Mouse (Mus musculus) intestine, embryonic 16.5 days (tissue): ENCODE data around the gene Notch4. TPM values are rescaled to one million over a fixed set of nuclear protein-coding genes. Genes with fewer than 3 reads are reported as not detected.

Experiments
- ATAC-seq: fragments of 200-750 bp; cut with Nextera tagmentation; 2 replicates; pipeline ENCODE4 v1.8.0; 2017; ENCODE audit warnings: moderate TSS enrichment, moderate library complexity
- H3K27ac ChIP-seq: fragments of 300-500 bp; sonication (generic); 2 replicates; pipeline ENCODE4 v1.5.1; 2014; ENCODE audit warnings: mild to moderate bottlenecking, low read length
- H3K27me3 ChIP-seq: fragments of 300-500 bp; sonication (generic); replicated peaks from 2 replicates; pipeline ENCODE4 v1.6.1; 2014; ENCODE audit warnings: low read length, control low read depth, mixed read lengths; ENCODE audit not compliant: control insufficient read depth, insufficient read depth
- H3K36me3 ChIP-seq: fragments of 300-500 bp; sonication (generic); 2 replicates; pipeline ENCODE4 v1.6.1; 2014; ENCODE audit warnings: low read length, control low read depth; ENCODE audit not compliant: control insufficient read depth, insufficient read depth
- H3K4me1 ChIP-seq: fragments of 300-500 bp; sonication (generic); 2 replicates; pipeline ENCODE4 v1.6.1; 2014; ENCODE audit warnings: low read length, control low read depth, mixed read lengths; ENCODE audit not compliant: control insufficient read depth, insufficient read depth
- H3K4me2 ChIP-seq: fragments of 300-500 bp; sonication (generic); 2 replicates; pipeline ENCODE4 v1.6.1; 2014; ENCODE audit warnings: low read depth, low read length, control low read depth
- H3K4me3 ChIP-seq: fragments of 300-500 bp; sonication (generic); 2 replicates; pipeline ENCODE4 v1.5.1; 2014; ENCODE audit warnings: mild to moderate bottlenecking, low read length
- H3K9ac ChIP-seq: fragments of 300-500 bp; sonication (generic); 2 replicates; pipeline ENCODE4 v1.6.1; 2014; ENCODE audit warnings: low read depth, low read length
- H3K9me3 ChIP-seq: fragments of 300-500 bp; sonication (generic); 2 replicates; pipeline ENCODE4 v1.6.1; 2016; ENCODE audit warnings: low read length, control low read depth; ENCODE audit not compliant: control insufficient read depth
- WGBS: fragments of 180-500 bp; shearing (Covaris S2); extraction: QIAGEN DNeasy Blood & Tissue Kit; methylation state at CpG from one replicate; pipeline ENCODE4 v1.1.7; 2014; 5-methylcytosine and 5-hydroxymethylcytosine counted together
- polyA plus RNA-seq: library from polyadenylated mRNA; unstranded; fragments of >200 nt; fragmentation: Nextera tagmentation; extraction: Ambion mirVana; gene quantifications from 2 replicates; pipeline ENCODE4 v1.2.1, GENCODE M21; 2015

Gene Notch4
- polyA plus RNA-seq, 1 experiment from 2014 or later, result 2.5 TPM

- Histone ChIP-seq H3K27me3 (no peaks in the 10 kb centered on the region), H3K4me1 (no peaks in the 10 kb centered on the region), H3K4me2 (no peak overlapping the region), H3K36me3 (no peaks in the 10 kb centered on the region), H3K4me3 (no peak overlapping the region), H3K27ac (no peak overlapping the region), H3K9ac (no peak overlapping the region), H3K9me3 (no peaks in the 10 kb centered on the region)
- WGBS, result 86% methylated on average over 3 of the region's 3 CpGs
- ATAC-seq, result no peak
Observed at GRCm38 (mm10) chr17:34549156-34549555, 14.9 kb upstream of the Notch4 start.

DNA sequence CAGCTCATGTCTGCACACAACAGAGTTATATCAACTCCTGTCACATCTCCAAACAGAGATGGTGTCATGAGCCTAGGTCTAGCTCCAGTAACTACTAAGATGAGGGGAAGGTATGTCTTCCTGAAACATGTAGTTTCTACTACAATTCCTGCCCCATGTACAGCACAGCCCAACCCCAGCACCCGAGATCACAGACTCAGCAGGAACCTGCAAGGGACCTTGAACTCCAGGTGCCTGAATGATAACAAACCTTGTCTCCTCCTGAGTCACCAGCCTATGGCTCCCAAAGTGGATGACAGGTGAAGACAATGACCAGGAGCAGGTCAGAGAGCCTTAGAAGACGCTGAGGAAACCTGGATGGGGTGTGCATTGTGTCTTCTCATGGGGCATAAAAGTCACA is 14.2 kb upstream of the Notch4 start:
- no peaks in the 10 kb centered on the region for H3K4me1 ChIP-seq
- WGBS, result 61% methylated on average over 2 of the region's 2 CpGs
- no peak overlapping the region for H3K27ac ChIP-seq
- H3K4me3 ChIP-seq, result no peak overlapping the region
- H3K9me3 ChIP-seq, result no peaks in the 10 kb centered on the region
- no peak overlapping the region for H3K9ac ChIP-seq
- no peaks in the 10 kb centered on the region for H3K36me3 ChIP-seq
- no peak overlapping the region for H3K4me2 ChIP-seq
- ATAC-seq, result peak; percentile 61; the same call in 1 of the 2 replicates
- no peaks in the 10 kb centered on the region for H3K27me3 ChIP-seq

DNA sequence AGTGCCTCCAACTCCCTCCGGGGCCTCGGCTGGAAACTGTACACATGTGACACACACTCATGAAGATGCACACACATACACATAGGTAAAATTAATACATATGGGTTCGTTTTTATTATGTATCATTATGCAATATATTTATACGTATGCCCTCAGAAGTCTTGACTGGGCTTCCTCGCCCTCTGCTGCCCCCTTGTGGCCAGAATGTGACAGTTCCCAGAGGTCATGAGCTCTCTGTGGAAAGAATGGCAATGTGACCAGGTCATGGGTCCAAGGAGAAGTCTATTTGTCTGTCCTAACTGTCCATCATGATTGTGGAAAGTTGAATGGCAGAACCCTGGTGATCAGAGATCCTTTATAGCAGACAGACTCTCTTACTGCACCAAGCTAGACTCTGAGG is 8.6 kb upstream of the Notch4 start:
- H3K36me3 ChIP-seq, result no peaks in the 10 kb centered on the region
- ATAC-seq, result no peak; the same call in 1 of the 2 replicates
- H3K27me3 ChIP-seq, result no peaks in the 10 kb centered on the region
- no peak overlapping the region for H3K27ac ChIP-seq
- H3K4me2 ChIP-seq, result no peak overlapping the region
- WGBS, result 18% methylated on average over 5 of the region's 5 CpGs
- no peak overlapping the region for H3K9ac ChIP-seq
- no peak overlapping the region for H3K4me3 ChIP-seq
- H3K9me3 ChIP-seq, result no peaks in the 10 kb centered on the region
- 0 out of 2 replicates have a peak, but pooled peaks cover 3% of the 10 kb centered on the region for H3K4me1 ChIP-seq

DNA sequence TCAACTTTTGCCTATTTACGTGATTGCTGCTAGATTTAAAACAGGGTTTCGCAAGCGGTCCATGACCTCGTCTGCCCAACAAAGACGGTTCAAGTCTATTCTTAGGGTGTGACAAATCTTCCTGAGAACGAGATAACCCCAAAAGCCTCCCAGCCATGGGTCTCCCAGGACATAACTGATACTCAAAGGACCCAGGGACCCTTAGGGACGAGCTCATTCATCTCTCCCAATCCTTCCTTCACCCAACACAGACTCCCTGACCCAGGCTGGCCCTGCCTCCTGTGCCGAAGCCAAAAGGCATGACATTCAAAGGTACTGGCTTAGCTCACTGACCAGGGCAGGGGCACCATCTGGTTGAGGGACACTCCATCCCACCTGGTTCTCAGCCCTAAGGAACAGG is 7.7 kb upstream of the Notch4 start:
- no peak overlapping the region for H3K4me3 ChIP-seq
- ATAC-seq, result no peak
- no peaks in the 10 kb centered on the region for H3K36me3 ChIP-seq
- H3K27me3 ChIP-seq, result no peaks in the 10 kb centered on the region
- WGBS, result 79% methylated on average over 8 of the region's 8 CpGs
- no peak overlapping the region for H3K4me2 ChIP-seq
- 0 out of 2 replicates have a peak, but pooled peaks cover 3% of the 10 kb centered on the region for H3K4me1 ChIP-seq
- no peaks in the 10 kb centered on the region for H3K9me3 ChIP-seq
- no peak overlapping the region for H3K27ac ChIP-seq
- no peak overlapping the region for H3K9ac ChIP-seq

DNA sequence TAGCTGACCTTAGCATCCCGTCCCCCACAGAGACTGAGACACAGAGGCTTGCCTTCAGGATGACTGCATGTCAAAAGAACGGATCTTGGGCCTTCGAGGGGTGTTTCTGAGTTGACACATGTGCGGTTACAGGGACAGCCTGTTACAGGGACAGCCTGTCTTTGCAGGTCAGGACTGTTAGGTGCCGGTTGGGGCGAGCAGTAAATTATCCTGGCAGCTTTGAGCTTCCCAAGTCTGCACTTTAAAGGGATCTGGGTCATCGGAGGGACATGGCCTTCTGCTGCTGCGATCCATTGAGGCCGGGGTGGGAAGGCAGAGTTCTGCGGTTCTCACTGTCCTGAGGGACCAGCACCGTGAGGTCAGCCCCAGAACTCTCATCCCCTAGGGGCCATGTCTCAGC is 6.7 kb upstream of the Notch4 start:
- no peak overlapping the region for H3K4me2 ChIP-seq
- no peak overlapping the region for H3K4me3 ChIP-seq
- no peaks in the 10 kb centered on the region for H3K9me3 ChIP-seq
- H3K27ac ChIP-seq, result no peak overlapping the region
- H3K27me3 ChIP-seq, result no peaks in the 10 kb centered on the region
- H3K36me3 ChIP-seq, result no peaks in the 10 kb centered on the region
- 0 out of 2 replicates have a peak, but pooled peaks cover 3% of the 10 kb centered on the region for H3K4me1 ChIP-seq
- no peak overlapping the region for H3K9ac ChIP-seq
- ATAC-seq, result no peak
- 68% methylated on average over 11 of the region's 11 CpGs for WGBS

- Histone ChIP-seq H3K27me3 (no peaks in the 10 kb centered on the region), H3K9ac (no peak overlapping the region), H3K27ac (no peak overlapping the region), H3K4me2 (no peak overlapping the region), H3K9me3 (no peaks in the 10 kb centered on the region), H3K36me3 (no peaks in the 10 kb centered on the region), H3K4me3 (no peak overlapping the region), H3K4me1 (peaks cover 6% of the 10 kb centered on the region)
- no peak for ATAC-seq
- WGBS, result 78% methylated on average over 7 of the region's 7 CpGs
Observed at GRCm38 (mm10) chr17:34559116-34559515, 5.0 kb upstream of the Notch4 start.

GRCm38 (mm10) chr17:34559895-34560294 is 4.2 kb upstream of the Notch4 start:
- H3K4me3 ChIP-seq, result no peak overlapping the region
- H3K27ac ChIP-seq, result no peak overlapping the region
- H3K4me2 ChIP-seq, result no peak overlapping the region
- H3K9ac ChIP-seq, result no peak overlapping the region
- peaks cover 9% of the 10 kb centered on the region for H3K4me1 ChIP-seq
- 26% methylated on average over 15 of the region's 15 CpGs for WGBS
- peak; percentile 73 for ATAC-seq
- H3K36me3 ChIP-seq, result no peaks in the 10 kb centered on the region
- H3K9me3 ChIP-seq, result no peaks in the 10 kb centered on the region
- H3K27me3 ChIP-seq, result no peaks in the 10 kb centered on the region

DNA sequence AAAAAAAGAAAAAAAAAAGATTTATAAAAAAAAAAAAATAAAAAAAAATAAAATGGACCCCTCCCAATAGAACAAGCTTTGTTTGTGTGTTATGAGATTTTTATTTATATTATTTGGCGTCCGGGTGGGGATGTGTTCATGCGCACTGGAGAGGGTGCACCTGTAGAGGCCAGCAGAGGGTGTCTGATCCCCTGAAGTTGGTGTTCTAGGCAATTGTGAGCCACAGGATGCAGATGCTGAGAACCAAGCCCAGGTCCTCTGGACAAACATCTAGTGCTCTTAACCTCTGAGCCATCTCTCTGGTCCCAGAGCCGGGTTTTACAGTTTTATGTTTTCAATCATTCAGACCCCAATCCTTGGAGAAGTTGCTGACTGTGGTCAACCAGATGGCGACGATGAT is 3.6 kb upstream of the Notch4 start:
- Histone ChIP-seq H3K27ac (no peak overlapping the region), H3K36me3 (no peaks in the 10 kb centered on the region), H3K27me3 (no peaks in the 10 kb centered on the region), H3K4me2 (no peak overlapping the region), H3K9ac (no peak overlapping the region), H3K9me3 (no peaks in the 10 kb centered on the region), H3K4me3 (no peak overlapping the region), H3K4me1 (peaks cover 9% of the 10 kb centered on the region)
- 93% methylated on average over 6 of the region's 6 CpGs for WGBS
- no peak for ATAC-seq

- peak overlapping the region; percentile 35; the same call in 1 of the 2 replicates for H3K27ac ChIP-seq
- peaks cover 9% of the 10 kb centered on the region for H3K4me1 ChIP-seq
- WGBS, result 47% methylated on average over 8 of the region's 8 CpGs
- H3K9me3 ChIP-seq, result no peaks in the 10 kb centered on the region
- H3K4me3 ChIP-seq, result no peak overlapping the region
- H3K9ac ChIP-seq, result no peak overlapping the region
- no peaks in the 10 kb centered on the region for H3K27me3 ChIP-seq
- no peaks in the 10 kb centered on the region for H3K36me3 ChIP-seq
- no peak overlapping the region for H3K4me2 ChIP-seq
- ATAC-seq, result no peak
Observed at GRCm38 (mm10) chr17:34561200-34561599, 2.9 kb upstream of the Notch4 start.

DNA sequence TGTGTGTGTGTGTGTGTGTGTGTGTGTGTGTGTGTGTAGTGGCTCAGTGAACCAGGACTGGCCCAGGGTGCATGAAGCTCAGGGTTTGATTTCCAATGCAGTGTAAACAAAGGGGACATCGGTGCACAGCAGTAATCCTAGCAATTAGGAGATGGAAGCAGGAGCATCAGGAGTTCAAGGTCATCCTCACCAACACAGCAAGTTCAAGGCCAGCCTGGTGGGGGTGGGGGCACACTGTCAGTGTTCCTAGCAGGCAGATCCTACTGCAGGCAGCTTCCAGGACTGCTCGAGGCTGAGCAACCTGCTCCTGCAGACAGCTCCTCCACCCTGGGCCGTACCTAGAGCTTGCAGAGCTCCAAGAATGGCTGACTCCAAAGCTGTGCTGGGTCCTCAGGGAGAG is 1.5 kb upstream of the Notch4 start:
- Histone ChIP-seq H3K9ac (no peak overlapping the region), H3K4me3 (no peak overlapping the region), H3K36me3 (no peaks in the 10 kb centered on the region), H3K9me3 (no peaks in the 10 kb centered on the region), H3K27ac (no peak overlapping the region), H3K27me3 (no peaks in the 10 kb centered on the region), H3K4me1 (peaks cover 9% of the 10 kb centered on the region), H3K4me2 (no peak overlapping the region)
- WGBS, result 55% methylated on average over 3 of the region's 3 CpGs
- no peak for ATAC-seq
